In genomic region chr10:42690233-42691028, GRCm38 (mm10) we compare ENCODE assay signal across 16 mouse cellular contexts.
DNase-seq lines count a peak whose midpoint lies in the region; ATAC-seq lines count a peak whose summit lies in the region.
"Had no signal": no experiment of that assay in that cellular context is flagged by ENCODE, and none has a peak within 500 bp of the region (broad histone marks: within the 10 kb centered on the region; RNA-seq: fewer than 3 reads in every experiment).

No protein-coding gene starts in this region.

- no peaks in the 10 kb centered on the region for H3K36me3 ChIP-seq in embryonic facial prominence, embryonic 10.5 days (replicated peaks)
- no peaks in the 10 kb centered on the region for H3K36me3 ChIP-seq in forebrain, embryonic 12.5 days (replicated peaks)
- no peaks in the 10 kb centered on the region for H3K36me3 ChIP-seq in hindbrain, embryonic 15.5 days
- no peaks in the 10 kb centered on the region for H3K36me3 ChIP-seq in midbrain, embryonic 16.5 days (ENCODE audit: control insufficient read depth, insufficient read depth, low read length)
- H3K36me3 ChIP-seq: limb, embryonic 15.5 days; stomach, embryonic 15.5 days had no signal

- peak overlapping the region; percentile 50 for H3K4me2 ChIP-seq in forebrain, embryonic 12.5 days
- H3K4me2 ChIP-seq in hindbrain, embryonic 15.5 days = peak overlapping the region; percentile 43
- peak overlapping the region; percentile 37 for H3K4me2 ChIP-seq in midbrain, embryonic 16.5 days (ENCODE audit: low read length)
- H3K4me2 ChIP-seq: heart, embryonic 11.5 days; limb, embryonic 15.5 days; stomach, embryonic 15.5 days had no signal

- 57% methylated on average over 17 of the region's 17 CpGs for WGBS in embryonic facial prominence, embryonic 10.5 days
- 13% methylated on average over 17 of the region's 17 CpGs for WGBS in forebrain, embryonic 12.5 days
- WGBS in hindbrain, embryonic 15.5 days = 40% methylated on average over 17 of the region's 17 CpGs
- WGBS in midbrain, embryonic 16.5 days = 17% methylated on average over 17 of the region's 17 CpGs

- H3K4me3 ChIP-seq in embryonic facial prominence, embryonic 10.5 days = no peak overlapping the region
- H3K4me3 ChIP-seq in forebrain, embryonic 12.5 days (replicated peaks) = peak overlapping the region; percentile 22
- H3K4me3 ChIP-seq in hindbrain, embryonic 15.5 days = no peak overlapping the region
- H3K4me3 ChIP-seq in midbrain, embryonic 16.5 days (ENCODE audit: low read depth, low read length) = peak overlapping the region; percentile 5; the same call in 1 of the 2 replicates
- H3K4me3 ChIP-seq: gastrocnemius, adult 2 months; limb, embryonic 15.5 days; stomach, embryonic 15.5 days had no signal

- H3K9me3 ChIP-seq in embryonic facial prominence, embryonic 10.5 days = no peaks in the 10 kb centered on the region
- no peaks in the 10 kb centered on the region for H3K9me3 ChIP-seq in forebrain, embryonic 12.5 days
- no peaks in the 10 kb centered on the region for H3K9me3 ChIP-seq in hindbrain, embryonic 15.5 days
- no peaks in the 10 kb centered on the region for H3K9me3 ChIP-seq in midbrain, embryonic 16.5 days (replicated peaks; ENCODE audit: control insufficient read depth, low read length, poor library complexity, severe bottlenecking)
- H3K9me3 ChIP-seq: limb, embryonic 15.5 days; stomach, embryonic 15.5 days had no signal

- no peak for DNase-seq in embryonic facial prominence, embryonic 10.5 days (ENCODE audit: low spot score)
- DNase-seq in frontal cortex, adult 2 months (ENCODE audit: extremely low spot score in 1 of 2, low spot score in 1 of 2) = no peak
- DNase-seq in kidney, adult 8-10 months = no peak
- no peak for DNase-seq in layer of hippocampus, adult 9-10 months (ENCODE audit: low spot score)
- DNase-seq: cerebellum, postnatal 10 days; gastrocnemius, adult 2 months; kidney, postnatal 14 days; lung, adult 2 months; right cerebral cortex, postnatal 25 days had no signal

- H3K4me1 ChIP-seq in embryonic facial prominence, embryonic 10.5 days = peaks cover 20% of the 10 kb centered on the region
- H3K4me1 ChIP-seq in forebrain, embryonic 12.5 days = peaks cover 10% of the 10 kb centered on the region
- peaks cover 5% of the 10 kb centered on the region for H3K4me1 ChIP-seq in hindbrain, embryonic 15.5 days (replicated peaks)
- H3K4me1 ChIP-seq in midbrain, embryonic 16.5 days (ENCODE audit: control insufficient read depth, insufficient read depth, low read length) = peaks cover 5% of the 10 kb centered on the region
- H3K4me1 ChIP-seq: limb, embryonic 15.5 days; stomach, embryonic 15.5 days had no signal

- H3K27me3 ChIP-seq in embryonic facial prominence, embryonic 10.5 days (replicated peaks; ENCODE audit: low read depth, poor library complexity, severe bottlenecking) = no peaks in the 10 kb centered on the region
- 0 out of 2 replicates have a peak, but pooled peaks cover 3% of the 10 kb centered on the region for H3K27me3 ChIP-seq in forebrain, embryonic 12.5 days
- no peaks in the 10 kb centered on the region for H3K27me3 ChIP-seq in hindbrain, embryonic 15.5 days
- H3K27me3 ChIP-seq in midbrain, embryonic 16.5 days (ENCODE audit: control insufficient read depth, insufficient read depth, low read depth, low read length) = no peaks in the 10 kb centered on the region
- H3K27me3 ChIP-seq: limb, embryonic 15.5 days; stomach, embryonic 15.5 days had no signal

- H3K27ac ChIP-seq in embryonic facial prominence, embryonic 10.5 days (replicated peaks) = 0 out of 2 replicates have a peak overlapping the region, but pooled peaks have one; percentile 14
- H3K27ac ChIP-seq in forebrain, embryonic 12.5 days = peak overlapping the region; percentile 64
- peak overlapping the region; percentile 48; the same call in 1 of the 2 replicates for H3K27ac ChIP-seq in hindbrain, embryonic 15.5 days (replicated peaks)
- no peak overlapping the region for H3K27ac ChIP-seq in midbrain, embryonic 16.5 days (ENCODE audit: low read length)
- H3K27ac ChIP-seq: gastrocnemius, adult 2 months; limb, embryonic 15.5 days; stomach, embryonic 15.5 days had no signal

- peak; percentile 83 for ATAC-seq in forebrain, embryonic 12.5 days (ENCODE audit: low FRiP score)
- ATAC-seq in hindbrain, embryonic 15.5 days (ENCODE audit: low FRiP score, low read depth) = 0 out of 2 replicates have a peak, but pooled peaks have one; percentile 50
- ATAC-seq in midbrain, embryonic 16.5 days = peak; percentile 73
- ATAC-seq in frontal cortex, adult (ENCODE audit: low TSS enrichment) = no peak

- H3K9ac ChIP-seq in forebrain, embryonic 12.5 days = peak overlapping the region; percentile 26
- 0 out of 2 replicates have a peak overlapping the region, but pooled peaks have one; percentile 4 for H3K9ac ChIP-seq in hindbrain, embryonic 15.5 days
- peak overlapping the region; percentile 31; the same call in 1 of the 2 replicates for H3K9ac ChIP-seq in midbrain, embryonic 16.5 days (ENCODE audit: low read depth, low read length)
- H3K9ac ChIP-seq: limb, embryonic 15.5 days; stomach, embryonic 15.5 days had no signal

Comparison
In these comparisons a context has a peak if more than half of its experiments do, and no peak if none do; other contexts are left out.
1. H3K4me3 ChIP-seq: peak in forebrain, embryonic 12.5 days (single experiment) and midbrain, embryonic 16.5 days (single experiment); none in embryonic facial prominence, embryonic 10.5 days (single experiment) and hindbrain, embryonic 15.5 days (single experiment).
2. Peak in every context shown above with its lines, with median percentiles within 50 percentile points of each other: H3K4me2 ChIP-seq and H3K9ac ChIP-seq.